Mouse (Mus musculus): ENCODE measurements around the gene Hist2h4.

The Hist2h4 gene

DNA sequence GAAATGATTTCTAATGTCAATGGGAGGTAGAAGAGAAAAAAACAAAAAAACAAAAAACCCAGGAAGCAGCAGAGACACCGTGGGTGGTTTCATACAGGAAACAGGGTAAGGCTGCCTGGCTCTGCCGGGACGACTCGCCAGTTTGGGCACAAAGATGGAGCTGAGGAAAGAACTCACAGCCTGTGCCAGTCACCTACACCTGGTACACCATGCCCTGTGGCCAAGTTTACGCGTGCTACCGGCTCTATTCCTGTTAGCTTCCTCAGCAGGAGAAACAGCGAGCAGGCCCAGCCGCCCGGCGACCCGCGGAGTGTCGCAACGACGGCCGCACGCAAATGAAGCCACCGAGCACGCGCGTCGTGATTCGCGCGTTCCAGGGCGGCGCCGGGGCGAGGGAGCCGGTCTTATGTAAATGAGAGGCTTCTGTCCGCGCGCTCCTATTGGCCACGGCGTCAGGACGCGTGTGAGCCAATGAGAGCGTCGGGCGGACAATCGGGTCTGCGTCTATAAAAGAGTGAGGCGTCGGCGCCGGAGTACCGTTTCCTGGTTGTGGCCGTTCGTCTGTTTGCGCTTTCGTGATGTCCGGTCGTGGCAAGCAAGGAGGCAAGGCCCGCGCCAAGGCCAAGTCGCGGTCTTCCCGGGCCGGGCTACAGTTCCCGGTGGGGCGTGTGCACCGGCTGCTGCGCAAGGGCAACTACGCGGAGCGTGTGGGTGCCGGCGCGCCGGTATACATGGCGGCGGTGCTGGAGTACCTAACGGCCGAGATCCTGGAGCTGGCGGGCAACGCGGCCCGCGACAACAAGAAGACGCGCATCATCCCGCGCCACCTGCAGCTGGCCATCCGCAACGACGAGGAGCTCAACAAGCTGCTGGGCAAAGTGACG, 17.9 kb downstream of the Hist2h4 start, which contains the start of gene Hist2h2aa1:
Gene Hist2h2aa1 (plus strand): TSS at position 495 of the 884 bp plus-strand sequence.
- DNase-seq: peak; percentile 100

DNA sequence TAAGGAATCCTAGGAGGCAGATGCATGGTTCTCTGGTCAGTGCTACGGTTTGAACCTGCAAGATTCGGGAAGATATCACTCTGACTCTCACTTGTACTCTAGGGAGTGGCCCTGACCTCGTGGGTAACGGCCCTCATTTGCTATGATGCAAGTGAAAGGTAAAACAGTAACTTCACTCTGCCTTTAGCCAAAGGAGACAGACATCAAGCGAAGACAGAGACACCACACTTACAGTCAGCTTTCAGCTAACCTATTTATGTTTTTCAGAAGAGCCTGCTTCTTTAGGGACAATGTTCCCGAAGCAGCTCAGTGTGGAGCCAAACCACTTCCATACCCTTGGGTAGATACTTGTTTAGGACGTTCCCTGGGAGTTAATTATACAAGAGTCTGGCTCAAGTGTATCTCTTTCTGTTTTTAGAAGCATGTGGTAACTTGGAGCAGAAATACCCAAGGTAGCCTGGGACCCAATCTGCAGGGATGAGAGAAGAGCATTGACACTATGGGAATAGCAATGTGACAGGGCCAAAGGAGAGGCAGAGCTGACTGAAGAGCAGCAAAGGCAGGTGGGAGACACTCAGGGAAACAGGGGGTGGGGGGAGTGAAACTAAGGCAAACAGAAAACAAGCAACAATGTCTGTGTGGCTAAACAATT, 19.1 kb downstream of the Hist2h4 start:
- DNase-seq: peak; percentile 88

DNA sequence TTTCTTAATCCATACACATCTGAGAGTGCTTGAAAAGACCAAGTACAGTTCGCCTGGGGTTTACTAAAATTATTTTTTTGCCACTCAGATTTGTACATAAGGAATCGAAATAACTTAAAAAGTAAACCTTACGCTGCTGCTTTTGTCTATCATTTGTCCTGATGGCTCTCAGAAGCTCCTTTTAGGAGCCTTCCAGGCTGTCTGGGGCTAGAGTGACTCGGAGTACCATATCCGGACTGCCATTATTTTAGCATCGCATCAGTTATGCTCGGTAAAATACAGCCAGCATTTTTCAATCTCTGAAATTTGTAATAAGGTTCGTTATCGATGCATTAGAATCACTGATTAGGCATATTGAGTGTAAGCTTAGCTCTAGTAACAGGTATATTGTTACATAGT, 22.3 kb downstream of the Hist2h4 start:
- peak; percentile 76 for DNase-seq

GRCm38 (mm10) chr3:96239949-96240798, 22.9 kb downstream of the Hist2h4 start, which contains the start of gene Hist2h2aa2:
TSS of gene Hist2h2aa2 (minus strand) at chr3:96240276.
- peak; percentile 100 for DNase-seq

GRCm38 (mm10) chr3:96238954-96239793, 23.9 kb downstream of the Hist2h4 start, which contains the start of gene Hist2h3c2:
TSS of gene Hist2h3c2 (minus strand) at chr3:96239127.
- peak; percentile 99 for DNase-seq

- peak; percentile 79 for DNase-seq
These were observed 25.1 kb downstream of the Hist2h4 start for GRCm38 (mm10) chr3:96237904-96238511.

DNA sequence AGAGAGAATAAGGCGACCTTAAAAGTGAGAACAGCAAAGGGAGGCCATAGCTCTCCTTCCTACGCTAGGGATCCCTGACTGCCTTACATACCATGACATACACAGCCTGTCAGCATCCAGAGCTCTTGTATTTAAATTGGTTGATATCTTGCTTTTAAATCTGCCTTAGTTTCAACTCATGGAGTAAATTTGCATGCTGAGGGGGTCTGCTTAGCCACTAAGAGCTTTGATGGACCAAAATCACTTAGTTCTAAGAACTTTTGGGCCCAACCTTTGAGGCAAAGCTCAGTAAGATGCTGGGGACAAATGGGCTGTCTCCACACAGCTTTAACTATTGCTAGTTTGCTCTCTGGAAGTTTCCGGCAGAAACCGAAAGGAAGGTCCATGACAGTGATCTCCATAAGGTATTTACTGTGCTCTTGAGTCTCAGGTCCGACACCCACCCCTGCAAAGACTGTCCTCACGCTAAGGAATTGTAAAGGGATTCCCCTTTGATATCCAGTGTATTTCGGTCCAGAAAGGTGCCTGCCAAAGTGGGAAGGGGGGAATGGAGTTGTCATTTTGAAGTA, 25.7 kb downstream of the Hist2h4 start:
- peak; percentile 87 for DNase-seq

DNA sequence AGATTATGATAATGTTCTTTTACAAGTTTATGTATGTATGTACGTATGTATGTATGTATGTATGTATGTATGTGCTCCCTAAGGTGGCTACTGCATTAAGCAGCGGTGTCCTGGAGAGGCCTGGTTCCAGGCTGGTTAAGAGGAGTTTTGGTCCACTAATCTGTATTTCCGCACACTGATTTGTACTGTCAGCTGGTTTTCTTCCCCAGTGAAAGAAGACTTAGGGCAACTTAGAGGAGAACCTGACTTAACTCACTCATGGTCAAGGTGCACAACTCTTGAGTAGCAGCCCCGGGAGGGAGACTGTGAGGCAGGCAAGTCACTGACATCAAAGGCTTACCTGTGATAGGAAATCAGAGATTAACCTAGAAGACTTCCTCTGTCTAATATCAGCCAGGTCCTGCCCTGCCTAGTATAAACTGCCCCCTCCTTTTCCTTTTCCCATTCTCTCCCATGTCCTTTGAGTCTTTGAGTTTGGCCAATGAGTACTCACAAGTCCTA, 26.2 kb downstream of the Hist2h4 start:
- DNase-seq: peak; percentile 82

GRCm38 (mm10) chr3:96235836-96236235, 27.3 kb downstream of the Hist2h4 start:
- no peak for DNase-seq

DNA sequence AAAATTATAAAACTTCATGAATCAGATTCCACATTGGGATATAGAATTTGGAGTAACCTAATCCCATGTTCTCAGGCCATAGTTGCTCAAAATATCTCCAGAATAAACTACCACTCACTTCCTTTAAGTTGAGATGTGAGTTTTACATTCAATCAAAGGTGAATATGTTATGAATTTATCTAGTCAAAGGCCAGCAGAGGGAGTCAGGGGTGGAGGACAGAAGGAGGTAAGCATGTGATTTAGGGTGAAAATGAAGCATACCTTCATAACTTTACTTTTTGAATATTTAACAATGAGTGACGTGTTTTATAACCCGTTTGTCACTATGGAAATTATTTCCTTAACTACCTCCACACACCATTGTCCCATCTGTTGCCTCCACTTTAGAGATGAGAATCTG, 28.2 kb downstream of the Hist2h4 start:
- DNase-seq: no peak

DNA sequence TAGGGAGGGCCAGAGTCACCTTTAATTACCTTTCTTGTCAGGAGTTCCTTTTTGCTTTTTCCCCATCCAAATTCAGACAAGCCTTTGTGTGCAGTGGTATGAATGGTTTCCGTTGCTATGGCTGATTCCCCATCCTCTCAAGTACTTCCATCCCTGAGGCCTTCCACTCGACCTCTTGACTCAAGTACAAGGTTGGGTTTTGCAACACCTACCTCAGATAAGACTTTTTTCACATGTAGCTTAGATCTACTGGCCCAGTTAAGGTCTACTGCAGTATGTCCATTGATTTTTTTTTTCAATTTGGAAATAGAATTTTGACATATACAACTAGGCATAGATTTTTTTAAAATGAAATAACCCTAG, 31.4 kb downstream of the Hist2h4 start:
- no peak for DNase-seq

GRCm38 (mm10) chr3:96230910-96231757, 32.0 kb downstream of the Hist2h4 start:
- DNase-seq: peak; percentile 92

- peak; percentile 89 for DNase-seq
These were observed 32.7 kb downstream of the Hist2h4 start for GRCm38 (mm10) chr3:96230404-96230803.

DNA sequence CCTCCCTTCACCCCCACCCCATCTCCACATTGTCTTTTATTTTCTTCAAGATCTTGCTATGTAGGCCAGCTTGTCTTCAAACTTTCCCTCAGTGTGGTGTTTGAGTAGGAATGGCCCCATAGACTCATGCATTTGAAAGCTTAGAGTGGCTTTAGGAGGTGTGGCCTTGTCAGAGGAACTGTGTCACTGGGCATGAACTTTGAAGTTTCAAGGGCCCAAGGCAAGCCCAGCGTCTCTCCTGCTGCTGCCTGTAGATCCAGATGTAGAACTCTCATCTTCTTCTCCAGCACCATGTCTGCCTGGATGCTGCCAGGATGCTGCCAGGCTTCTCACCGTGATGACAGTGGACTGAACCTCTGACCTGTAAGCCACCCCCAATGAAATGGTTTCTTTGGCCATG, 34.3 kb downstream of the Hist2h4 start:
- DNase-seq: no peak

DNA sequence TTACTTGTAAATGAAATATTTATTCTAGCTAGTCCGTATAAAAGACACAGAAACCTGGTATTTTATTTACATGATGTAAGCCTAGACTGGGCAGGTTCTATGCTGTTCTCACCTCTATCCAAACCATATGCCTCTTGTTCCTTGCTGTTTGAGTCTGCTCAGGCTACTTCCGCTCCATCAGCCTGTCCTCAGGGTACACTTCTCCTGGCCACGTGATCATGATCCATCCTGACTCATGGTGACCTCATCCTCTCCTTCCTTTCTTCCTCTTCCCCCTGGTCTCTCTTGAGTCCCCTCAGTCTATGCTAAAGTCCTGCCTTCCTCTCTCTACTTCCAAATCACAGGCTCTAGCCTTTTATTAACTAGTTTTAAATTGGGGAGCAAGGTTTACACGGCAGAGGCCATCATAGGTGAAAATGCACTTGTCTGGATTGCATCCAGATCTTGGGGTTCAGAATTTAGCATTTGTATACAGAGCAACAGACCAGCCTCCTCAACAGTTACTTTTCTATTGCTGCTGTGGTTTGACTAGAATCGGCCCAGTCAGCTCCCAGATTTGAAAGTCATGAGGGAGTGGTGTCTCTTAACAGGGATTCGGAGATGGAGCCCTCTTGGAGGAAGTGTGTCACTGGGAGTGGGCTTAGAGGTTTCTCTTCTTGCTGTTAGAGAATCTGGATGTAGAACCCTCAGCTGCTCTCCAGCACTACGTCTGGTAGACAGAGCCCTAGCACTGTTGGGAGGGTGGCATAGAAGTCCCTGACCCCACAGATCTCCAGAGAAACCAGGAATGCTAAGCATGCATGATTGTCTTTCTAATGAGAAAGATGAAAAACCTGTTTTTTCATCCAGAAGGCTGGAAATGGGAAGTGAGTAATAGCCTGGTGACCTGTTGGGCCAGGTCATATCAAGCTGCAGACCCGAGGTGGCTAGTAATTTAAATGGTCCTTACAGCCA, 36.1 kb downstream of the Hist2h4 start:
- peak; percentile 97 for DNase-seq

DNA sequence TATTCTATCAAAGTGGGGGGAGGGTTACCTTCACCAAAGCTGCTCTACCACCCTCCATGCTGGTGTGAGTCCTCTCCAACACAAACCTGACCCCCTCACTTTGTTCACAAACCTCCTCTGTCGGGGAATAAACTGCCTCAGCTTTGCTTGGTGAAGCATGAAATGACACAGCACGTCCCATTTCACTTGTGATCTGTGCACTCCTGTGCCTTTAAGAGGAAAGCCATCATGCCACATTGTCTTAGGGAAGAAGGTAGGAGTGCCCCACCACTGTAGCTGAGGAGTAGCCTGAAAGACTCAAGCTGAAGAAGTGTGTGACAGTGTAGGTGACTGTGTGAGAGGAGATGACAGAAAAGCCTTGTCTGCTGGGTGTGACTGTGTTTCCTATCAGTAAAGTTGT, 37.7 kb downstream of the Hist2h4 start:
- DNase-seq: peak; percentile 85

- peak; percentile 92 for DNase-seq
These were observed 40.3 kb downstream of the Hist2h4 start for GRCm38 (mm10) chr3:96222774-96223173.

DNA sequence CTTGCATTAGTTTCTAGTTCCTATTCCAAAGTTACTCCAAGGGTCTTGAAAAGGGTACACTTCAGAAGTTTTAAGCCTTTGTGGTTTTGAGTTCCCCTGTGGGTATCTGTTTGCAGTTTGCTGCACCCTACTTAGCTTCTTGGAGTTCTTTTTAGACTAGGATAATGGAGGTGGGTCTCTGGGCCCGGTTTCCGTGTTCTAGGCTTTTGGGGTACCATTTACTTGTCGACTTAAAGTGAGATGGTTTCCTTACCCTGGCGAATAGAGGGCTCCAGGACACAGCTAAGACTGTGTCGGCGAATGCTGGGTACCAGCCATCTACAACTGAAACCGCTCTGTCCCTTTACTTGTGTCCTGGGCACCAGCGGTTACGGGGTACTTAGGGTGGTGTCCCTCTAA, 41.5 kb downstream of the Hist2h4 start:
- DNase-seq: peak; percentile 91

All from heart, adult 11 months (tissue).